In genomic region chr14:23492581-23493360, GRCm38 (mm10) we compare ENCODE assay signal across 14 mouse cellular contexts.
DNase-seq lines count a peak whose midpoint lies in the region; ATAC-seq and TF ChIP-seq lines count a peak whose summit lies in the region.
"Had no signal": no experiment of that assay in that cellular context is flagged by ENCODE, and none has a peak within 500 bp of the region (broad histone marks: within the 10 kb centered on the region; RNA-seq: fewer than 3 reads in every experiment).

No protein-coding gene starts in this region.

- H3K9ac ChIP-seq in hindbrain, postnatal 0 days (replicated peaks; ENCODE audit: low read length) = no peak overlapping the region
- H3K9ac ChIP-seq in hindbrain, embryonic 14.5 days = no peak overlapping the region
- no peak overlapping the region for H3K9ac ChIP-seq in midbrain, postnatal 0 days (replicated peaks; ENCODE audit: low read length, poor library complexity, severe bottlenecking)
- H3K9ac ChIP-seq in midbrain, embryonic 14.5 days (replicated peaks; ENCODE audit: low read length) = no peak overlapping the region
- no peak overlapping the region for H3K9ac ChIP-seq in liver, postnatal 0 days (replicated peaks)
- H3K9ac ChIP-seq: limb, embryonic 12.5 days; midbrain, embryonic 12.5 days had no signal

- intact Hi-C loops in heart, postnatal 10 days (cut with DNase I) = no loop called here

- H3K4me3 ChIP-seq in hindbrain, postnatal 0 days (ENCODE audit: low read length) = no peak overlapping the region
- H3K4me3 ChIP-seq in hindbrain, embryonic 14.5 days (replicated peaks; ENCODE audit: low read length) = no peak overlapping the region
- no peak overlapping the region for H3K4me3 ChIP-seq in midbrain, postnatal 0 days (ENCODE audit: low read depth, low read length)
- H3K4me3 ChIP-seq in midbrain, embryonic 14.5 days (replicated peaks; ENCODE audit: low read depth, low read length) = no peak overlapping the region
- no peak overlapping the region for H3K4me3 ChIP-seq in liver, postnatal 0 days (ENCODE audit: low read depth, low read length)
- H3K4me3 ChIP-seq: forebrain, embryonic 10.5 days; limb, embryonic 12.5 days; midbrain, embryonic 12.5 days had no signal

- H3K27ac ChIP-seq in hindbrain, postnatal 0 days = no peak overlapping the region
- H3K27ac ChIP-seq in hindbrain, embryonic 14.5 days = no peak overlapping the region
- no peak overlapping the region for H3K27ac ChIP-seq in midbrain, postnatal 0 days (ENCODE audit: low read depth, low read length)
- H3K27ac ChIP-seq in midbrain, embryonic 14.5 days (replicated peaks; ENCODE audit: low read depth, low read length) = no peak overlapping the region
- H3K27ac ChIP-seq in liver, postnatal 0 days (ENCODE audit: low read depth) = no peak overlapping the region
- H3K27ac ChIP-seq: forebrain, embryonic 10.5 days; limb, embryonic 12.5 days; midbrain, embryonic 12.5 days had no signal

- no peak for TF ChIP-seq EP300 in liver, postnatal 0 days (IDR thresholded peaks at IDR 0.05; ENCODE audit: low read depth)

- no peaks in the 10 kb centered on the region for H3K27me3 ChIP-seq in hindbrain, postnatal 0 days (ENCODE audit: insufficient read depth, low read length)
- no peaks in the 10 kb centered on the region for H3K27me3 ChIP-seq in hindbrain, embryonic 14.5 days (ENCODE audit: control insufficient read depth, insufficient read depth, low read length)
- H3K27me3 ChIP-seq in midbrain, postnatal 0 days (ENCODE audit: insufficient read depth, low read length) = no peaks in the 10 kb centered on the region
- H3K27me3 ChIP-seq in midbrain, embryonic 14.5 days (ENCODE audit: control insufficient read depth, insufficient read depth, low read length) = no peaks in the 10 kb centered on the region
- H3K27me3 ChIP-seq in liver, postnatal 0 days (ENCODE audit: insufficient read depth, low read length) = no peaks in the 10 kb centered on the region
- H3K27me3 ChIP-seq: limb, embryonic 12.5 days; midbrain, embryonic 12.5 days had no signal

- 71% methylated on average over 9 of the region's 9 CpGs for WGBS in hindbrain, postnatal 0 days
- WGBS in hindbrain, embryonic 14.5 days = 86% methylated on average over 9 of the region's 9 CpGs
- WGBS in midbrain, postnatal 0 days = 89% methylated on average over 9 of the region's 9 CpGs
- 92% methylated on average over 9 of the region's 9 CpGs for WGBS in midbrain, embryonic 14.5 days
- WGBS in liver, postnatal 0 days (ENCODE audit: insufficient replicate concordance) = 88% methylated on average over 9 of the region's 9 CpGs

- H3K36me3 ChIP-seq in hindbrain, postnatal 0 days (ENCODE audit: insufficient read depth, low read length) = no peaks in the 10 kb centered on the region
- no peaks in the 10 kb centered on the region for H3K36me3 ChIP-seq in hindbrain, embryonic 14.5 days (replicated peaks; ENCODE audit: control insufficient read depth, insufficient read depth)
- peaks cover 11% of the 10 kb centered on the region; the same call in 1 of the 2 replicates for H3K36me3 ChIP-seq in midbrain, postnatal 0 days (ENCODE audit: insufficient read depth, low read length)
- H3K36me3 ChIP-seq in midbrain, embryonic 14.5 days (ENCODE audit: control insufficient read depth, insufficient read depth, low read length) = no peaks in the 10 kb centered on the region
- H3K36me3 ChIP-seq in liver, postnatal 0 days (replicated peaks; ENCODE audit: insufficient read depth, low read length) = no peaks in the 10 kb centered on the region
- H3K36me3 ChIP-seq: forebrain, embryonic 10.5 days; limb, embryonic 12.5 days; midbrain, embryonic 12.5 days had no signal

- peak; percentile 71; the same call in 1 of the 2 replicates for ATAC-seq in hindbrain, postnatal 0 days
- ATAC-seq in hindbrain, embryonic 14.5 days (ENCODE audit: low FRiP score) = no peak
- ATAC-seq in midbrain, postnatal 0 days (ENCODE audit: low FRiP score) = no peak
- no peak for ATAC-seq in midbrain, embryonic 14.5 days (ENCODE audit: low FRiP score, low TSS enrichment)
- no peak for ATAC-seq in liver, postnatal 0 days
- ATAC-seq in granulocyte monocyte progenitor cell, adult 5-6 weeks (replicated peaks; ENCODE audit: poor library complexity, severe bottlenecking) = no peak
- ATAC-seq: inflammation-experienced regulatory T-cells, adult 6 months had no signal

- no peak for TF ChIP-seq CTCF in hindbrain, postnatal 0 days (IDR thresholded peaks at IDR 0.05; ENCODE audit: low read depth)
- TF ChIP-seq CTCF in midbrain, postnatal 0 days (IDR thresholded peaks at IDR 0.05) = no peak
- TF ChIP-seq CTCF in liver, postnatal 0 days (IDR thresholded peaks at IDR 0.05; ENCODE audit: low read depth) = no peak

- no peaks in the 10 kb centered on the region for H3K4me1 ChIP-seq in hindbrain, postnatal 0 days (ENCODE audit: insufficient read depth, low read length)
- no peaks in the 10 kb centered on the region for H3K4me1 ChIP-seq in hindbrain, embryonic 14.5 days (replicated peaks; ENCODE audit: control insufficient read depth, insufficient read depth, low read length)
- no peaks in the 10 kb centered on the region for H3K4me1 ChIP-seq in midbrain, postnatal 0 days (ENCODE audit: insufficient read depth, low read length)
- H3K4me1 ChIP-seq in midbrain, embryonic 14.5 days (ENCODE audit: control insufficient read depth, insufficient read depth, low read length) = no peaks in the 10 kb centered on the region
- H3K4me1 ChIP-seq in liver, postnatal 0 days (ENCODE audit: insufficient read depth) = no peaks in the 10 kb centered on the region
- H3K4me1 ChIP-seq: forebrain, embryonic 10.5 days; limb, embryonic 12.5 days; midbrain, embryonic 12.5 days had no signal

- DNase-seq in hindbrain, postnatal 0 days (ENCODE audit: low spot score) = peak; percentile 59
- no peak for DNase-seq in hindbrain, embryonic 14.5 days (ENCODE audit: low spot score)
- peak; percentile 63 for DNase-seq in midbrain, postnatal 0 days (ENCODE audit: low spot score)
- no peak for DNase-seq in midbrain, embryonic 14.5 days
- DNase-seq in heart, postnatal 10 days = peak; percentile 33 to 36
- DNase-seq in liver, postnatal 0 days = no peak
- DNase-seq: cerebellum, adult 2 months; right cerebral cortex, postnatal 4 days; thymus, postnatal 4 days had no signal

- no peak overlapping the region for H3K4me2 ChIP-seq in hindbrain, postnatal 0 days (ENCODE audit: low read depth, low read length)
- no peak overlapping the region for H3K4me2 ChIP-seq in hindbrain, embryonic 14.5 days (replicated peaks)
- H3K4me2 ChIP-seq in midbrain, postnatal 0 days (ENCODE audit: low read depth, low read length, poor library complexity, severe bottlenecking) = no peak overlapping the region
- H3K4me2 ChIP-seq in midbrain, embryonic 14.5 days (ENCODE audit: low read length) = no peak overlapping the region
- H3K4me2 ChIP-seq in liver, postnatal 0 days (ENCODE audit: low read depth, low read length) = no peak overlapping the region
- H3K4me2 ChIP-seq: limb, embryonic 12.5 days; midbrain, embryonic 12.5 days had no signal

- H3K9me3 ChIP-seq in hindbrain, postnatal 0 days (ENCODE audit: low read length) = no peaks in the 10 kb centered on the region
- no peaks in the 10 kb centered on the region for H3K9me3 ChIP-seq in hindbrain, embryonic 14.5 days (ENCODE audit: control insufficient read depth, low read length)
- H3K9me3 ChIP-seq in midbrain, postnatal 0 days (ENCODE audit: low read length) = no peaks in the 10 kb centered on the region
- H3K9me3 ChIP-seq in midbrain, embryonic 14.5 days (ENCODE audit: control insufficient read depth, low read length) = no peaks in the 10 kb centered on the region
- no peaks in the 10 kb centered on the region for H3K9me3 ChIP-seq in liver, postnatal 0 days (ENCODE audit: low read length)
- H3K9me3 ChIP-seq: forebrain, embryonic 10.5 days; limb, embryonic 12.5 days; midbrain, embryonic 12.5 days had no signal

Comparison
In these comparisons a context has a peak if more than half of its experiments do, and no peak if none do; other contexts are left out.
1. DNase-seq: peak in hindbrain, postnatal 0 days (single experiment), midbrain, postnatal 0 days (single experiment) and heart, postnatal 10 days (2 of 2); none in hindbrain, embryonic 14.5 days (single experiment), midbrain, embryonic 14.5 days (single experiment) and liver, postnatal 0 days (single experiment).